Mouse (Mus musculus) E14TG2a.4 (cell line): Measurements from ENCODE around the gene Rnf114.

Experiments used
- CTCF ChIP-seq: conservative IDR thresholded peaks from 2 replicates; pipeline ENCODE4 v1.5.1; 2014; ENCODE audit warnings: low read length
- NANOG ChIP-seq: IDR thresholded peaks from 2 replicates; pipeline ENCODE4 v1.6.1; 2014; ENCODE audit warnings: borderline replicate concordance, low read length, mixed read lengths
- POU5F1 ChIP-seq: IDR thresholded peaks from 2 replicates; pipeline ENCODE4 v1.6.1; 2014; ENCODE audit warnings: low read length, borderline replicate concordance

GRCm38 (mm10) chr2:167514641-167515040, 22.2 kb downstream of the Rnf114 start:
- TF ChIP-seq CTCF, result no peak
- no peak for TF ChIP-seq POU5F1
- TF ChIP-seq NANOG, result no peak
